Mouse (Mus musculus) ES-Bruce4 (cell line): Measurements from ENCODE around the gene Slit1.

Experiments
- CTCF ChIP-seq: IDR thresholded peaks from one replicate; pipeline ENCODE4 v1.8.1; 2011; ENCODE audit warnings: low read depth, low read length
- EP300 ChIP-seq: IDR thresholded peaks from 2 replicates; pipeline ENCODE4 v1.6.1; 2011; ENCODE audit warnings: low read depth, low read length; ENCODE audit not compliant: insufficient read depth
- POLR2A ChIP-seq: IDR thresholded peaks from one replicate; pipeline ENCODE4 v1.8.1; 2011; ENCODE audit warnings: low read length; ENCODE audit not compliant: insufficient read depth

- TF ChIP-seq CTCF (no peak), POLR2A (no peak), EP300 (no peak)
These were observed 31.8 kb downstream of the Slit1 start for GRCm38 (mm10) chr19:41711665-41712064.
